Mouse (Mus musculus) lung, postnatal 36 days (tissue): ENCODE results near the gene Mllt1.

ENCODE experiments used
- DNase-seq: peaks from one replicate; pipeline ENCODE4 v3.0.0; 2022; ENCODE audit warnings: mixed read lengths

The Mllt1 gene

GRCm38 (mm10) chr17:56876981-56877380, 58.2 kb downstream of the Mllt1 start:
- no peak for DNase-seq

GRCm38 (mm10) chr17:56876465-56876864, 58.8 kb downstream of the Mllt1 start:
- no peak for DNase-seq

GRCm38 (mm10) chr17:56874936-56875651, 60.1 kb downstream of the Mllt1 start, which contains the start of gene 1700061G19Rik:
1700061G19Rik (plus strand) TSS chr17:56875477.
- no peak for DNase-seq

GRCm38 (mm10) chr17:56874237-56874636, 61.0 kb downstream of the Mllt1 start, which contains the start of gene Acsbg2:
Acsbg2 (minus strand) TSS chr17:56874447.
- DNase-seq, result no peak

- DNase-seq, result no peak
These were observed 62.7 kb downstream of the Mllt1 start for GRCm38 (mm10) chr17:56872512-56872911.

GRCm38 (mm10) chr17:56871767-56872166, 63.4 kb downstream of the Mllt1 start:
- no peak for DNase-seq

- no peak for DNase-seq
These were observed 64.8 kb downstream of the Mllt1 start for GRCm38 (mm10) chr17:56870287-56870953.

GRCm38 (mm10) chr17:56869481-56869977, 65.7 kb downstream of the Mllt1 start:
- no peak for DNase-seq

- DNase-seq, result no peak
These were observed 69.1 kb downstream of the Mllt1 start for GRCm38 (mm10) chr17:56866071-56866470.

- DNase-seq, result peak; percentile 29
These were observed 74.0 kb downstream of the Mllt1 start for GRCm38 (mm10) chr17:56861197-56861596.

GRCm38 (mm10) chr17:56858922-56859321, 76.3 kb downstream of the Mllt1 start:
- DNase-seq, result peak; percentile 20

GRCm38 (mm10) chr17:56858216-56858615, 77.0 kb downstream of the Mllt1 start:
- peak; percentile 84 for DNase-seq

- no peak for DNase-seq
These were observed 79.8 kb downstream of the Mllt1 start for GRCm38 (mm10) chr17:56855421-56855820.

GRCm38 (mm10) chr17:56851167-56851566, 84.0 kb downstream of the Mllt1 start:
- DNase-seq, result no peak

GRCm38 (mm10) chr17:56849710-56850109, 85.5 kb downstream of the Mllt1 start:
- no peak for DNase-seq

- DNase-seq, result no peak
These were observed 86.4 kb downstream of the Mllt1 start for GRCm38 (mm10) chr17:56848785-56849184.

GRCm38 (mm10) chr17:56843678-56844077, 91.5 kb downstream of the Mllt1 start:
- DNase-seq, result no peak
